Mouse (Mus musculus) lung, adult 2 months (tissue): ENCODE data around the gene Grn. TPM values are rescaled to one million over a fixed set of nuclear protein-coding genes. Genes with fewer than 3 reads are reported as not detected.

Source experiments
- DNase-seq: peaks from one replicate; pipeline ENCODE4 v3.0.0; 2022
- H3K4me1 ChIP-seq: fragments of 200-500 bp; 2 replicates; pipeline ENCODE4 v1.6.1; 2011; ENCODE audit warnings: low read length; ENCODE audit not compliant: control insufficient read depth, insufficient read depth
- H3K4me3 ChIP-seq: fragments of 200-500 bp; replicated peaks from 2 replicates; pipeline ENCODE3; 2011; ENCODE audit warnings: low read depth, mild to moderate bottlenecking, control low read depth, low read length; ENCODE audit errors: extremely low read depth
- CTCF ChIP-seq: fragments of 200-500 bp; IDR thresholded peaks from 2 replicates; pipeline ENCODE4 v1.5.1; 2011; ENCODE audit warnings: mild to moderate bottlenecking, low read length, control low read depth; ENCODE audit not compliant: insufficient read depth
- POLR2A ChIP-seq: fragments of 200-500 bp; IDR thresholded peaks from 2 replicates; pipeline ENCODE4 v1.6.1; 2011; ENCODE audit warnings: low read depth, mild to moderate bottlenecking, control low read depth, low read length, borderline replicate concordance; ENCODE audit errors: extremely low read depth
- WGBS: fragments of 180-500 bp; shearing (Covaris S2); methylation state at CpG from one replicate; pipeline ENCODE4 v1.1.7; 2018; 5-methylcytosine and 5-hydroxymethylcytosine counted together
- polyA plus RNA-seq: library from polyadenylated mRNA; depleted of rRNA; stranded (reverse); fragments of >200 nt; gene quantifications from 2 replicates; pipeline ENCODE4 v1.2.3, GENCODE M21; 2012; rRNA removed

Gene Grn
- polyA plus RNA-seq, 1 experiment: 257 TPM

DNA sequence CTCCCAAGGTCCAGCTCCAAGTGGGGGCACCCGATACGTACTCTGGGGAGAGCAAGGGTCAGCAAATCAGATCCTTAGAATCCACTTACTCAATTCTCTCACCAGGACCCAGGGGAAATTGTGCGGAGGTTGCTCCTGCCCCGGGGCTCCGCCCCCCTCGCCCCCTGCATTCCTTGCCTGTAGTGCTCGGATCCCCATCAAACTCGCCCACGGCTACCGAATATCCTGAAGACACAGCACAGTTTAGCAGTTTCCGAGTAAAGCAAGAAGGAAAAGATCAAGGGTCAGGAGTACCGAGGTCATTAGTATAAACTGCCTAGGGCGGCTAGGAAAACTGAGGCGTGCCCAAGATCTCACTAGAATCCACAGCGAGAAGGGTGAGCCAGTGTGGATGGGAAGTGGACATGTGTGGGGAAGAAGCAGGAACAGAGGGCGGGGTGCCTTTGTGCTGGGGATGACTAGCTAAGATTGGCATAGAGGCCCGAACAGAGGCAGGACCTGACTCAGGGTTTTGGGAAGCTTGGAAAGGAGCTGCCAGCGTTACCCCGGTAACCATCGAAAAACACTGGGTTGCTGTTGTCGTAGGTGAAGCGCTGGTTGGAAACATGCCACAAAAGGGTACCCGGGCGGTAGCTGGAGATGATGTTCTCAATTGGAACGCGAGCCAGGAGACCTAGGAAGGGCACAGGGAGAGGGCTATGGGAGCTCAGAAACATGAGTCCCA lies 35.8 kb downstream of the Grn start:
- DNase-seq: peak; percentile 50
- Histone ChIP-seq H3K4me1 (peaks cover 4% of the 10 kb centered on the region; the same call in 1 of the 2 replicates), H3K4me3 (no peak overlapping the region)
- TF ChIP-seq POLR2A (no peak), CTCF (no peak)
- 22% methylated on average over 26 of the region's 26 CpGs for WGBS

DNA sequence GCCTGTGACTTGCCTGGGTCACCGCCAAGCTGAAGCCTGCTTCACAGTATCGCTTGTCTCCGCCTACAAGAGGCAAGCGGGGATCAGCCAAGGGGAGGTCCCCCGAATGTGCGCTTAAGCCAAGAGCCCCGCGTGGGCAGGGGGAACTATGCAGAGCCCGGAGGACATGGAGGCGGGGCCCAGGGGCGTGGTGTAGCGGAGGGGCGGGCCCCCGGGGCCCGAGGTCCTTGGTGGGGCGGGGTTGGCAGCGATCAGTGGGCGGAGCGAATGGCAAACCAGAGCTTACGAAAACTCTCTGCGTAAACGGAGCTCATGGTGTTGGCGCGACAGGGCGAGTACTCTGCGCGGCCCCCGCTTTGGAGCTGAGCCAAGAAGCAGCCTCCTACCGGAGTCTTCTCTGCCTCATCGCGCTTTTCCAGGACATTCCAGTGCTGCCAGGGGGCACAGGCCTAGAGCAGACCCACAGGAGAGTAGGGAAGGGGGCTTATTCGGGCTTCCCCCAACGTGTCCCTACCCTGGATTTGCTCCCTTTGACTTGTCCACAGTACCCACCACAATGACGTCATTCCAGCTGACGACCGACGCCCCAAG lies 37.0 kb downstream of the Grn start:
- TF ChIP-seq CTCF: no peak
- TF ChIP-seq POLR2A: peak; percentile 41; the same call in 1 of the 2 replicates
- Histone ChIP-seq H3K4me3 (peak overlapping the region; percentile 67), H3K4me1 (peaks cover 4% of the 10 kb centered on the region; the same call in 1 of the 2 replicates)
- WGBS: under 1% methylated on average over 37 of the region's 37 CpGs
- peak; percentile 98 for DNase-seq

DNA sequence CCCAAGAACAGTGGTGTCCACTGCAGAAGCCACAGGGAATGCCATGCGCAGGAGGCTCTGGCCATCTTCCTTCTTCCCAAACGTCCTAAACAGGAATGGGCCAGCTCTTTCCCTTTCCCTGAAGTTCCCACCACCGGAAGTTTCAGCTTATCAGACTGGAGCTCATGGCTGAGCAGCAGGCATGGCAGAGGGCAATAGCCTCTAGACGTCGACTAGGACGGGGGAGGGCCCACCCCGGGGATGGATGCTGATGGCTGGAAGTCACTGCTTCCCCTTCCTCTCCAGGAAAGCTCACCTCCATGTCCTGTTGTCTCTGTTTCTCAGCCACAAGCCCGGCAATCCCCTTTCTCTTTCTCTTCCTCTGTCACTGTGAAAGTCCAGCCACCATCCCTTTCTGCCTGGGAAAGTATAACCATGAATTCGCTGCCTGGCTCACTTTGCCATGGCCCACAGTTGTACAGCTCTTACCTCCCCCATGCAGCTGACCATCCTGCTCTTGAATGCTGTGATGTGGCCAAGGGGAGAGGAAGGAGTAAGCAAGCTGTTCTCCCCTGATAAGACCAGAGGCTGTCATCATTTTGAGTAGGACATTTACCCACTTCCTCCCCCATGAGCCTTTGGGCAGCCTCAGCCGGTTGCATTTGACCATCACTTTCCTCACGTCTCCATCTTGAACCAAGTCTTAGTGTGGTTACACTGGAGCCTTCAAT lies 39.7 kb downstream of the Grn start, which contains the start of gene Itga2b:
TSS of gene Itga2b (minus strand) at position 475 of the 710 bp plus-strand sequence.
- Histone ChIP-seq H3K4me3 (no peak within 1 kb of the TSS), H3K4me1 (peaks cover 4% of the 10 kb centered on the region; the same call in 1 of the 2 replicates)
- TF ChIP-seq POLR2A: no peak
- no peak for TF ChIP-seq CTCF
- WGBS: 41% methylated on average over 11 of the region's 11 CpGs
- DNase-seq: no peak

DNA sequence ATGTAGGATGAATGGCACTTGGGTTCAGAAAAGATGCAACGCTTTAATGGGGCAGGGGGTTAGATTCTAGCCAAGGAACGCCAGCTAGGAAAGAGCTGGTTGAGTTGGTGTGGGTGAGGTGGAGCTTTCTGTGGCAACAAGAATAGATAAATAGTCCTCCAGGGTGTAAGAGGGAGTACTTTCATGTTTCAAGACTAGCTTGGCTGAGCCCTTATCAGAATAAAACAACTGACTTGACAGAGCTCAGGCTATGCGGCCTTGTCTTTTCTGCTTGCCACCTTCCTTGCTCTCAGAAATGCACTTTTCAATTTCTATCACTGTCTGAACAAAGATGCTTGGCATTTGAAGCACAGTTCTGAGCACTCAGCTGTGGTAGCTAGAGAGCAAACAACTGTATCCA lies 44.9 kb downstream of the Grn start:
- TF ChIP-seq POLR2A (no peak), CTCF (no peak)
- WGBS: 89% methylated on average over 3 of the region's 3 CpGs
- no peak for DNase-seq
- Histone ChIP-seq H3K4me3 (no peak overlapping the region), H3K4me1 (no peaks in the 10 kb centered on the region)

DNA sequence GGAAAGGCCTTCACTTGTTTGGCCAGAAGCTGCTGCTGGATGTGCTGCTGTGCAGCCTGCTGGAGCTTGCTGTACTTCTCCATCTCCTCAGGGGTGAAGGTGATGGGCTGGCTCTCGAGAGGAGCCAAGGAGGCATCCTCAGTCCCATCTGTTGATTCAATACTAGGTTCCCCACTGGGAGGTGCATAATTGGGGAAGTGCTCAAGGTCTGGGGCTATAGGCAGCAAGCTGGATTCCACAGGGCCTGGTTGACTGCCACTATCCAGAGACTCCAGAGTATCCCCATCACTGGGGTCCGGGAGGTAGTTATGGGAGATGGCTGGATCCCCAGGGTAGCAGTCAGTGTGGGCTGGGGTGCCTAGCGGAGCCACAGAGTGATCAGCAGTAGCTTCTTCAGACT lies 48.6 kb downstream of the Grn start:
- TF ChIP-seq CTCF (no peak), POLR2A (no peak)
- H3K4me3 ChIP-seq: no peak overlapping the region
- DNase-seq: no peak
- H3K4me1 ChIP-seq: no peaks in the 10 kb centered on the region
- WGBS: 85% methylated on average over 3 of the region's 3 CpGs

DNA sequence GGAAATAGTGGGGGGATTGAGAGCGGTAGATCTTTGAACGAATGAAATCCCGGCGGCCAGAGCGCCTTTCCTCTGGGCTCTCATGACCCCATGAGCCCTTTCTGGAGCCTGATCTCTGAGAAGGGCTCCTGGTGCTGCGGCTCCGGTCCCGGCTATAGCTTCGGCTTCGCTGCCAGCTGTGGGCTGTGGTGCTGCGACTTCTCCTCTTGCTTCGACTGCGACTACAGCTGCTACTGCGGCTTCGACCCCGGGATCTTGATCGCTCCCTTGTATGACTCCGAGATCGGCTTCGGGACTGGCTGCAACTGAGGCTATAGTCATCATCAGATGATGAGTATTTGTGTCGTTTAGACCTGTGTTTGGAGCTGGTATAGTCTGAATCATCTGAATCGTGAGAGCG lies 49.5 kb downstream of the Grn start:
- TF ChIP-seq POLR2A (no peak), CTCF (no peak)

DNA sequence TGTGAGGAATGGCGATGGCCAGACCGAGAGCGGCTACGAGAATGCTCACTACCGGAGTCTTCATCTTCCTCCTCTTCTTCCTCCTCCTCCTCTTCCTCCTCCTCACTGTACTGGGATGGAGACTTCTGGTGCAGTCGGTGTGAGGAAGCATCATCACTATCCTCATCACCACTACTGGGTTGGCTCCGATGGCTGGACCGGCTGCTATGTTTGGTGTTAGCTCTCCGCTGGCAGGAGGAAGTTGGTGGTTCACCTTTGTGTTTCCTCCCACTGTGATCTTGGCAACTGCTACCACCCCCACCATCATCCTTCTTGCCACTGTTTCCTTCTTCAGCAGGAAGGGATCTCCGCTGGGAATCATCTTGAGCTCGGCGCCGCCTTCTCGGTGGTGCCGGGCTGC lies 50.0 kb downstream of the Grn start:
- no peak for DNase-seq
- Histone ChIP-seq H3K4me1 (no peaks in the 10 kb centered on the region), H3K4me3 (no peak overlapping the region)
- no peak for TF ChIP-seq CTCF
- TF ChIP-seq POLR2A: no peak
- WGBS: 94% methylated on average over 15 of the region's 15 CpGs

More for the DNA sequence above, 49.5 kb downstream of the Grn start:
- Histone ChIP-seq H3K4me3 (no peak overlapping the region), H3K4me1 (no peaks in the 10 kb centered on the region)
- no peak for DNase-seq
- WGBS: 94% methylated on average over 23 of the region's 23 CpGs

DNA sequence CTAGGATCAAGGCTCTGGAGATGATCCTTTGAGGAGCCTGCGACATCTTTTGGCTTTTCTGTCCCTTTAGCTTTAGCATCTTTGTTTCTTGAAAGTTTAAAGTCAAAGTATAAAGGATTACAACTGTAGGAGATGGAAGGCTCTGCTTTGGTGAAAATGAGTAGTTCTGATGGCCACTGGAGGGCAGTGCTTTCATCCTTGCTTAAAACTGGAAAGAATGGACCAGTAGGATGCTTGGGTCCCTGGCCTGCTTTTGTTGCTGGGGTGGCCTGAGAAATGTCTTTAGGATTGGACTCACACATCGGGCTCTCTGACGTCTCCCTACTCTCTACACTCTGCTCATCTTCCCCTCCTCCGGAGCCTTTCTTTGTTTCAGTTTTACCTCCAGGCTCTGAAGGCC lies 50.8 kb downstream of the Grn start:
- TF ChIP-seq CTCF (no peak), POLR2A (no peak)
- DNase-seq: no peak
- 93% methylated on average over 4 of the region's 4 CpGs for WGBS
- H3K4me3 ChIP-seq: no peak overlapping the region
- H3K4me1 ChIP-seq: no peaks in the 10 kb centered on the region

DNA sequence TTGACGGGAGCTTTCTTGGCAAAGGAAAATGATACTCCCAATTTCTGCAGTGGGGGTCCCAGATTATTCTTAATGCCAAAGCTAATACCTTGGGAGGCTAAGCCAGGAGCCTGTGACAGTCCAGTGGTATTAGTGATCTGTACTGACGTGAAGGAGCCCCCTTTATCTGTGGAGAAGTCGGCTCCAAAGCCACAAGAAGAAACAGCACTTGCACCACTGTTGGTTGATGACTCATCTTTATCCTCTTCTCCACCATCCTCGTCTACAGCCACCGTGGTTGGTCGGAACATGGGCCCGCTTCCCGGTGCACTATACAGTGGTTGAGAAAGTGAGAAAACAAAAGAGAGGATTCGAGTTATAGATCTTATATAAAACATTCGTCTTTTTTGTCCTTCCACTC lies 51.7 kb downstream of the Grn start:
- no peak for TF ChIP-seq CTCF
- TF ChIP-seq POLR2A: no peak
- no peak overlapping the region for H3K4me3 ChIP-seq
- 92% methylated on average over 10 of the region's 10 CpGs for WGBS
- no peak for DNase-seq
- no peaks in the 10 kb centered on the region for H3K4me1 ChIP-seq

Other genes starting within 250 kb of the Grn start
- 20.8 and 30.6 TPM in 2 replicates for gene Lsm12, start 245.0 kb upstream of the Grn start, polyA plus RNA-seq
- 74.4 and 82.5 TPM in 2 replicates for gene G6pc3, start 240.7 kb upstream of the Grn start, polyA plus RNA-seq
- 140 and 160 TPM in 2 replicates for gene Hdac5, start 200.1 kb upstream of the Grn start, polyA plus RNA-seq
- 0.65 and 0.68 TPM in 2 replicates for gene BC030867, start 181.4 kb upstream of the Grn start, polyA plus RNA-seq
- gene Asb16, start 161.6 kb upstream of the Grn start, polyA plus RNA-seq: 0.15 and 1.8 TPM in 2 replicates
- 46.3 and 53.4 TPM in 2 replicates for gene Tmub2, start 145.4 kb upstream of the Grn start, polyA plus RNA-seq
- 33.1 and 38.8 TPM in 2 replicates for gene Atxn7l3, start 133.7 kb upstream of the Grn start, polyA plus RNA-seq
- gene Ubtf, start 110.6 kb upstream of the Grn start, polyA plus RNA-seq: 23.9 and 27.7 TPM in 2 replicates
- gene Slc4a1, start 64.1 kb upstream of the Grn start, polyA plus RNA-seq: 1.1 and 1.2 TPM in 2 replicates
- gene Rundc3a, start 36.9 kb upstream of the Grn start, polyA plus RNA-seq: 1.9 and 2.8 TPM in 2 replicates
- gene Slc25a39, start 22.4 kb upstream of the Grn start, polyA plus RNA-seq: 258 and 290 TPM in 2 replicates
- gene Fam171a2, start 17.4 kb downstream of the Grn start, polyA plus RNA-seq: 19.6 and 22.8 TPM in 2 replicates
- 11.4 and 14.9 TPM in 2 replicates for gene Itga2b, start 39.8 kb downstream of the Grn start, polyA plus RNA-seq
- 15.0 and 17.3 TPM in 2 replicates for gene Gpatch8, start 126.1 kb downstream of the Grn start, polyA plus RNA-seq
- gene Gm11627, start 149.1 kb downstream of the Grn start, polyA plus RNA-seq: 2.4 and 2.5 TPM in 2 replicates
- gene Fzd2, start 174.1 kb downstream of the Grn start, polyA plus RNA-seq: 45.5 and 50.9 TPM in 2 replicates
- gene Meioc, start 233.4 kb downstream of the Grn start, polyA plus RNA-seq: not detected in 2 replicates